Mouse (Mus musculus): Measurements from ENCODE around the gene Srprb.
"Not testable (repeated sequence)": the region's sequence is repeated elsewhere in the genome, so short reads cannot be mapped to it uniquely, and the experiment has no call there.

Srprb gene

GRCm38 (mm10) chr9:103212654-103213420, 10.9 kb upstream of the Srprb start:
- no peak for DNase-seq (ENCODE audit: low spot score)

- no peak for DNase-seq (ENCODE audit: low spot score)
Measured at GRCm38 (mm10) chr9:103208802-103209423, 7.0 kb upstream of the Srprb start.

- peak; percentile 51 for DNase-seq (ENCODE audit: low spot score)
Measured at GRCm38 (mm10) chr9:103207846-103208245, 5.9 kb upstream of the Srprb start.

- no peak for DNase-seq (ENCODE audit: low spot score)
Measured at GRCm38 (mm10) chr9:103205786-103206185, 3.8 kb upstream of the Srprb start.

- DNase-seq (ENCODE audit: low spot score) = no peak
Measured at GRCm38 (mm10) chr9:103188416-103188815, 13.5 kb downstream of the Srprb start.

GRCm38 (mm10) chr9:103186747-103187146, 15.2 kb downstream of the Srprb start:
- DNase-seq (ENCODE audit: low spot score) = peak; percentile 61

- DNase-seq (ENCODE audit: low spot score) = peak; percentile 67
Measured at GRCm38 (mm10) chr9:103185946-103186345, 16.0 kb downstream of the Srprb start.

GRCm38 (mm10) chr9:103184855-103185254, 17.1 kb downstream of the Srprb start:
- no peak for DNase-seq (ENCODE audit: low spot score)

GRCm38 (mm10) chr9:103181886-103182285, 20.1 kb downstream of the Srprb start:
- no peak for DNase-seq (ENCODE audit: low spot score)

GRCm38 (mm10) chr9:103180807-103181565, 21.0 kb downstream of the Srprb start:
- DNase-seq (ENCODE audit: low spot score) = no peak

- peak; percentile 29 for DNase-seq (ENCODE audit: low spot score)
Measured at GRCm38 (mm10) chr9:103180303-103180702, 21.6 kb downstream of the Srprb start.

- peak; percentile 12 for DNase-seq (ENCODE audit: low spot score)
Measured at GRCm38 (mm10) chr9:103175692-103176091, 26.2 kb downstream of the Srprb start.

GRCm38 (mm10) chr9:103174771-103175519, 27.0 kb downstream of the Srprb start:
- DNase-seq (ENCODE audit: low spot score) = peak; percentile 32

GRCm38 (mm10) chr9:103168771-103169170, 33.2 kb downstream of the Srprb start:
- DNase-seq (ENCODE audit: low spot score) = no peak

GRCm38 (mm10) chr9:103168046-103168445, 33.9 kb downstream of the Srprb start:
- DNase-seq (ENCODE audit: low spot score) = no peak

GRCm38 (mm10) chr9:103163806-103164205, 38.1 kb downstream of the Srprb start:
- no peak for DNase-seq (ENCODE audit: low spot score)

- DNase-seq (ENCODE audit: low spot score) = not testable (repeated sequence)
Measured at GRCm38 (mm10) chr9:103155158-103155557, 46.8 kb downstream of the Srprb start.

GRCm38 (mm10) chr9:103154568-103154967, 47.4 kb downstream of the Srprb start:
- no peak for DNase-seq (ENCODE audit: low spot score)

- no peak for DNase-seq (ENCODE audit: low spot score)
Measured at GRCm38 (mm10) chr9:103153286-103153685, 48.7 kb downstream of the Srprb start.

GRCm38 (mm10) chr9:103149074-103149799, 52.7 kb downstream of the Srprb start:
- DNase-seq (ENCODE audit: low spot score) = no peak

GRCm38 (mm10) chr9:103147103-103147502, 54.8 kb downstream of the Srprb start:
- no peak for DNase-seq (ENCODE audit: low spot score)

Data from adipocyte (in vitro differentiated cells).